Mouse (Mus musculus): ENCODE measurements at regions not wholly inside any gene's neighbourhood (a gene's known extent, or its start where the extent isn't known, plus 50 kb on each side); places are given as distances from the start of the nearest gene placed in this dataset.

DNA sequence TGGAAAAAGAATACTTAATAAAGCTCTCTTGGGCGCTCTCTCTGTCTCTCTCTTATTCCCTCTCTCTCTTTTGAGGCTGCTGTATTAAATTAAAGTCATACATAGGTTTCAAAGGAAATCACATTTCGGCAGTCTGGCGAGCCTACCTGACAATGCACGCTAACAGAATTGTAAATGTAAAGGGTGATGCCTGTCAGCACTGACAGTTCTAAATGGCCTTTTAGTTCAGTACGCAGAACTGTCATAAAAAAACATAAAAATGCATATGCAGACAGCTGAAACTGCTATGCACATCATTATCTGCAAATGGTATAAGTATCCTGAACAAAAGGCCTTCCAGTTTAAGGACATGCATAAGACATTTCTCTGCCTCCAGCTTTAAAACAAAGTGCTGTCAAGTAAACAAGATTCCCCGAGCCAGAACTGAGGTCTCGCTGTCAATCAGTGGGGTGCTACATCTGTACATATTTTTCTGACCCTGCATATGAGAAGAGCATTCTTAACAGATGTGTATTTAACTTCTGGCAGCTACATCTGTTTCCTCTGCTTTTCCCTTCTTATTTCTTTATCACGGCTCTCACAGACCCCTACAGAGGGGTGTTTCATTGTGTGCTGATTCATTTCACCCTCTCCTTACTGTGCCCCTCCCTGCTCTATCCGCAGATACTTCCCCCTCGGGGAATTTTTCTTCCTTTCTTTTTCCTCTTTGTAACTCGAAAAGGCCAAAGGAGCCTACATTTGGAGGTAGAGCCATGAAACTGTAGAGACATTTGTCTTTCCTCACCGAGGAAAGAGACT, 574.5 kb downstream of the Ebf1 start:
- 47% methylated on average over 12 of the region's 12 CpGs for whole genome bisulfite sequencing
- DNase-seq (ENCODE audit: low read depth in 1 of 2, low spot score in 2 of 2) = no peak
- no peak overlapping the region for H3K4me3 ChIP-seq (ENCODE audit: extremely low read depth, insufficient read depth, insufficient read length)
- H3K27me3 ChIP-seq (ENCODE audit: control insufficient read depth, insufficient read depth, low read length) = no peaks in the 10 kb centered on the region
- H3K4me1 ChIP-seq (ENCODE audit: control insufficient read depth, insufficient read depth, insufficient read length) = no peaks in the 10 kb centered on the region
- no peaks in the 10 kb centered on the region for H3K36me3 ChIP-seq (ENCODE audit: control insufficient read depth, insufficient read depth, low read length)
- no peak overlapping the region for H3K27ac ChIP-seq (ENCODE audit: insufficient read depth, low read length)
- TF ChIP-seq CTCF (IDR thresholded peaks at IDR 0.05; ENCODE audit: extremely low read depth, insufficient read depth, insufficient read length, insufficient replicate concordance) = no peak
- no peak for TF ChIP-seq POLR2A (IDR thresholded peaks at IDR 0.05; ENCODE audit: low read depth, low read length)

DNA sequence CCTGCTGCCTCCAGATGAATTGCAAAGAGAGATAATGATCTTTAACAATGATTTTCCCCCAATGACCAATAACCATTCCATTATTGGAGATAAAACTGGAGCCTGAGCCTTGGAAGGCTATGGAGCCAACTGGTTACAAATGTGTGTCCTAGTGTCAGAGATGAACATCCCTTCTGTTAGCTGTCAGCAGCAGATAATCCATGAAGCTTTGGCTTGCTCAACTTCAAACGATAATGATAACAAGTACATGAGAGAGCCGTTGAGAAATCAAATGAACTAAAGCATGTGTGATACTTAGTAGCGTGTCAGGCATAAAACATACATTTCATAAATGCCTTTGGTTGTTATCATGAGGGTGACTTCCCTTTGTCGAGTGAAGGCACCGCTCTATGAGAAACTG, 576.2 kb downstream of the Ebf1 start:
- Histone ChIP-seq H3K4me1 (ENCODE audit: control insufficient read depth, insufficient read depth, insufficient read length) (no peaks in the 10 kb centered on the region), H3K27ac (ENCODE audit: insufficient read depth, low read length) (no peak overlapping the region), H3K4me3 (ENCODE audit: extremely low read depth, insufficient read depth, insufficient read length) (no peak overlapping the region), H3K36me3 (ENCODE audit: control insufficient read depth, insufficient read depth, low read length) (no peaks in the 10 kb centered on the region), H3K27me3 (ENCODE audit: control insufficient read depth, insufficient read depth, low read length) (no peaks in the 10 kb centered on the region)
- 93% methylated on average over 5 of the region's 5 CpGs for WGBS
- no peak for DNase-seq (ENCODE audit: low read depth in 1 of 2, low spot score in 2 of 2)
- no peak for TF ChIP-seq POLR2A (IDR thresholded peaks at IDR 0.05; ENCODE audit: low read depth, low read length)
- TF ChIP-seq CTCF (IDR thresholded peaks at IDR 0.05; ENCODE audit: extremely low read depth, insufficient read depth, insufficient read length, insufficient replicate concordance) = no peak

DNA sequence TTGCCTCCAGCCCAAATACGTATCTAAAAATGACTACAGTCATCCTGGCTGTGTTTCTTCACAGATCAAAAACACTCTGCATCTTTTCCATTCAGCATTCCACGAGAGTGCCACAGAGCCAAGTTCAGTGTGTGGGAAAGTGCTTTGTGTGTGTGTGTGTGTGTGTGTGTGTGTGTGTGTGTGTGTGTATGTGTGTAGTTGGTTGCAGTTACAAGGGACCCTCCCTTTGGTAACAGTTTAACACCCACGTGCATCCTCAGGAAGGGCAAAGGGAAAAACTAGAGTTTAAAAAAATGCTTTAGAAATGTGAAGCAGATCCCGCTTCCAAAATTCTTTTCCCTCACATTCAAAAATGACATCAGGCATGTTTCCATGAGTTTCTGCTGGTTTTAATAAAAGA, 582.4 kb downstream of the Ebf1 start:
- 81% methylated on average over 4 of the region's 4 CpGs for WGBS

DNA sequence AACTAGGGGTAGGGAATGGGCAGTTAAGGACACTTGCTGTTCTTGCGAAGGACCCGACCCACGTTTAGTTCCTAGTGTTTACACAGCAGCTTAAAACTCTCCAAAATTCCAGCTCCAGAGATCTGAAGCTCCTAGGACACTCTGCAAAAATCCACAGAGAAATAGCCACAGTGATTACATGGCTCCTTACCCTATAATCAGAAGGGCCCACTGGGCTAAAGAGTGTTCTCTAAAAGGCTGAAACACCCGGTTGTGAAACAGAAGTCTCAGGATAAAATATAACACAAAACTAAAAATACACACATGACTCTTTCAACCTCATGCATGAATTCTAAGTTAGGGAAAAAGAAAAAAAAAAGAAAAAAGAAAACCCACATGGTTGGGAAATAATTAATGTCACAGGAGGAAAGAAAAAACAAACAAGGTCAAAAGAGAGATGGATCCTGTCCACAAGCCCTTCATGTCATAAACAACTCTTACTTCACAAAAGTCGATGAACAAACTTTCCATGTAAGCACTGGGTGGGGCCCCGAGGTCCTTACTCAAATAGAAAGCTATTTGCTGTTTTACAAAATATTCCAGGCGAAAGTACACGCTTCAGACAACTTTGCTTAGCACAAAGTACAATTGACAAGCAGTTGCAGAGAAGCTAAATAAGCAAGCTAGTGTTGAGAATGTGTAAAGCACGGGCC, 583.7 kb downstream of the Ebf1 start:
- TF ChIP-seq POLR2A (IDR thresholded peaks at IDR 0.05; ENCODE audit: low read depth, low read length) = no peak
- no peak for TF ChIP-seq CTCF (IDR thresholded peaks at IDR 0.05; ENCODE audit: extremely low read depth, insufficient read depth, insufficient read length, insufficient replicate concordance)
- no peak for DNase-seq (ENCODE audit: low read depth in 1 of 2, low spot score in 2 of 2)
- WGBS = 81% methylated on average over 9 of the region's 9 CpGs

More for the DNA sequence above, 582.4 kb downstream of the Ebf1 start:
- no peak for DNase-seq (ENCODE audit: low read depth in 1 of 2, low spot score in 2 of 2)
- H3K4me1 ChIP-seq (ENCODE audit: control insufficient read depth, insufficient read depth, insufficient read length) = no peaks in the 10 kb centered on the region
- H3K36me3 ChIP-seq (ENCODE audit: control insufficient read depth, insufficient read depth, low read length) = no peaks in the 10 kb centered on the region
- no peaks in the 10 kb centered on the region for H3K27me3 ChIP-seq (ENCODE audit: control insufficient read depth, insufficient read depth, low read length)
- no peak for TF ChIP-seq POLR2A (IDR thresholded peaks at IDR 0.05; ENCODE audit: low read depth, low read length)
- no peak for TF ChIP-seq CTCF (IDR thresholded peaks at IDR 0.05; ENCODE audit: extremely low read depth, insufficient read depth, insufficient read length, insufficient replicate concordance)
- no peak overlapping the region for H3K27ac ChIP-seq (ENCODE audit: insufficient read depth, low read length)
- no peak overlapping the region for H3K4me3 ChIP-seq (ENCODE audit: extremely low read depth, insufficient read depth, insufficient read length)

DNA sequence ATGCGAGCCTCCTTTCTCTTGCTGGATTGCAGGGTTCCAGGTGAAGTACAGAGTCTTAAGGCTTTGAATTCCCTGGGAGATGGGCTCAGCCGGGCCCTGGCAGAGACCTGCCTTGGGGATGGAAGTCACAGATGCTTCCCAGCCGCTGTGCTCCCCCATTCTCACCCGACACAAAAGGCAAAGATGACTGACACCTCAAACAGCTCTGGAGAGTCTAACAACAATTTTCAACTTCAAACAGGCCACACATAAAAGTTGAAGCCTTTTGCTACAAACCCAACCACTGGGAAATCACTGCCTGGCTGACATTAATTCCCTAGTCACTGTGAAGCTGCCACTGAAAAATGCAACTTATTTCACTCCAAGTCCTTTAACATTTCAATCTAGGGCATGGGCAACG, 586.3 kb downstream of the Ebf1 start:
- Histone ChIP-seq H3K27me3 (ENCODE audit: control insufficient read depth, insufficient read depth, low read length) (no peaks in the 10 kb centered on the region), H3K4me3 (ENCODE audit: extremely low read depth, insufficient read depth, insufficient read length) (no peak overlapping the region; the same call in 1 of the 2 replicates), H3K27ac (ENCODE audit: insufficient read depth, low read length) (no peak overlapping the region), H3K4me1 (ENCODE audit: control insufficient read depth, insufficient read depth, insufficient read length) (no peaks in the 10 kb centered on the region), H3K36me3 (ENCODE audit: control insufficient read depth, insufficient read depth, low read length) (no peaks in the 10 kb centered on the region)
- no peak for DNase-seq (ENCODE audit: low read depth in 1 of 2, low spot score in 2 of 2)
- no peak for TF ChIP-seq POLR2A (IDR thresholded peaks at IDR 0.05; ENCODE audit: low read depth, low read length)
- TF ChIP-seq CTCF (IDR thresholded peaks at IDR 0.05; ENCODE audit: extremely low read depth, insufficient read depth, insufficient read length, insufficient replicate concordance) = no peak
- 89% methylated on average over 5 of the region's 5 CpGs for WGBS

More for the DNA sequence above, 583.7 kb downstream of the Ebf1 start:
- H3K27me3 ChIP-seq (ENCODE audit: control insufficient read depth, insufficient read depth, low read length) = no peaks in the 10 kb centered on the region
- no peaks in the 10 kb centered on the region for H3K36me3 ChIP-seq (ENCODE audit: control insufficient read depth, insufficient read depth, low read length)
- no peak overlapping the region for H3K4me3 ChIP-seq (ENCODE audit: extremely low read depth, insufficient read depth, insufficient read length)
- no peaks in the 10 kb centered on the region for H3K4me1 ChIP-seq (ENCODE audit: control insufficient read depth, insufficient read depth, insufficient read length)
- no peak overlapping the region for H3K27ac ChIP-seq (ENCODE audit: insufficient read depth, low read length)

DNA sequence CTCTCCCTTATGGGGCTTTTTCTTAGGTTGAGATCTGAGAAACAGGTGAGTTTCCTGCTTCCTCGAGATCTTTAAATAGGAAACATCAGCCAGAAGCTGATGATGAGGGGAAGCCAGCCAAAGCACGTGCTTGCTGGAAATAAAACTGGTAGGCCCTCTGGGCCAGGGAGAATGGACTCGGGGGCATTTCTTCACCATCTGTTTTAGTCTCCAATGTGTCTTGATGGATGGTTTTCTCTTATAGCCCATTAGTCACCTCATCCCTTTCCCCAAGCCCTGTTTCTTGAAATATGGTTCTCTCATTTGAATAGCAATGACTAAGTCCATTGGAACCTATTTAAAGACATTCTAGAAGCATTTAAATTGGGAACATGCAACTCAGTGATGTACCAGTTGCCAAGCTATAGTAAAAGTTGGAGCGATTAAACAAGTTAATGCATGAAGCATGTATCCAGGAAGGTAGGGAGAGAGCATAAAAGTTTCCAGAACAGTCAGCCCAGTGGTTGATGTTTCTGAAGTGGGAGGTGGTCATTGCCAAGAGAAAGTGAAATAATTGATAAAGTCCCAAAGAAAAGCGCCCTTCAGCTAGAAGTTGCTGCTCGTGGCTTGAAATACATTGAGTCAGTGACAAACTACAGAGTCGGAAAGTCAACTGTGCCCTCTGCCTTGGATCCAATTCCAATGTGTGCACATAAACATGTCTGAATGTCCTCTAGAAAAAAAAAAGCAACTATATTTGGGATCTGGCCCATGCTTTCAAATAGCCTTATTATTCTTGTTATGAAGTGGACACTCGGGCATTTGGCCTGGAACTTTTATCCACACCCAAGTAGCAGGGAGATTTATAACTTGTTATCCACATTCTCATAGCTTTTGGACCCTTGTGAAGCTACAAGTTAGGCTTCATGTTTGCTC, 589.8 kb downstream of the Ebf1 start:
- no peak for DNase-seq (ENCODE audit: low read depth in 1 of 2, low spot score in 2 of 2)
- TF ChIP-seq POLR2A (IDR thresholded peaks at IDR 0.05; ENCODE audit: low read depth, low read length) (no peak), CTCF (IDR thresholded peaks at IDR 0.05; ENCODE audit: extremely low read depth, insufficient read depth, insufficient read length, insufficient replicate concordance) (no peak)
- Histone ChIP-seq H3K4me3 (ENCODE audit: extremely low read depth, insufficient read depth, insufficient read length) (no peak overlapping the region), H3K36me3 (ENCODE audit: control insufficient read depth, insufficient read depth, low read length) (no peaks in the 10 kb centered on the region), H3K4me1 (ENCODE audit: control insufficient read depth, insufficient read depth, insufficient read length) (no peaks in the 10 kb centered on the region), H3K27me3 (ENCODE audit: control insufficient read depth, insufficient read depth, low read length) (no peaks in the 10 kb centered on the region), H3K27ac (ENCODE audit: insufficient read depth, low read length) (no peak overlapping the region)
- WGBS = 81% methylated on average over 8 of the region's 8 CpGs

All from spleen, adult 2 months (tissue).